Mouse (Mus musculus): ENCODE results near the gene Rasgef1b.

Gene Rasgef1b

GRCm38 (mm10) chr5:99374460-99374859, 354.4 kb downstream of the Rasgef1b start:
- in situ Hi-C loops (cut with MboI; ENCODE audit: low pct_unique_long_range_greater_than_20kb in 1 of 2, low sequenced_read_pairs in 2 of 2, unreplicated experiment in 1 of 2): no loop called here

DNA sequence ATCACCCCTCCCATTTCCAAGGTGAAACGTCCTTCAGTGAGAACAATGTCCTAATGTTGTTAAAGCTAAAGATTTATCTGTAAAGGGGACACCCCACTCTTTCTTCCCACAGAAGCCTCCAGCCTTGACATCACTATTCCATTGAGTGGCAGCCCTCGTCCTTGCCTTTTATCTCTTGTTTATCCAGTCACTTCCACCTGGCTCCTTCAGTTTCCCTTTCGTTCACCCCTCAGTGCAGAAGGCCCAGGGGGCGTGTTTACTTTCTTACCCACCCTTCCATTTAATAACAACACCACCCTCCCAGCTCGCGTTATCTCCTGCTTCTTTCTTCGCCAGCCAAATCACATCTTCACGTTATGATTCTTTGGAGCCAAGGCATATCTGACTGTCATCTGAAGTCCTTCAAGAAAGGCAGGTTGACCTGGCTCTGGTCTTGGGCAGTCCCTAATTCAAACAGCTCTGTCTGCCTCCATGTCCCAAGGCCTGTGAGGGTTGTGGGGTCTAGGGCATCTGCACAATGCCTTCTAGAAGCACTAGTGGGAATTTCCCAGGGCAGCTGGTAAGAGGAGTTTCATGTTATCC, 355.2 kb downstream of the Rasgef1b start:
- in situ Hi-C loops (cut with MboI; ENCODE audit: low pct_unique_long_range_greater_than_20kb in 1 of 2, low sequenced_read_pairs in 2 of 2, unreplicated experiment in 1 of 2): no loop called here

DNA sequence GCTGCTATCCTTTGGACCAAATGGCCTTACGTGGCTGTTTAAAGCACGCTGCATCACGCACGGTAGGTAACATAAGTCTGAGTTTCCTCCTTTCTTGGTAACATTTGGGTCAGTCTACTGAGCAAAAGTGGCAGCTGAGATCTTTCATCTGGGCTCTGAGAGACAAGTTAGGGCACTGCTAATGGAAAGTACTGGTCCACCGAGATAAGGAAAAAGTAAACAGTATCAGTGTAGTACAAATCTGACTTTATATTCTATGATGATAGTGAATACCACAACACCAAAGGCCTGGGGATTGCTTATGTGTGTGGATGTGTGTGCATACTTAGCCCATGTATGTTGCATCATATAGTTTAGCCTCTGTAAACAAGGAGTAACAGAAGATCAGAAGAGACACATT, 358.2 kb downstream of the Rasgef1b start:
- in situ Hi-C loops (cut with MboI; ENCODE audit: low pct_unique_long_range_greater_than_20kb in 1 of 2, low sequenced_read_pairs in 2 of 2, unreplicated experiment in 1 of 2): no loop called here

- in situ Hi-C loops (cut with MboI; ENCODE audit: low pct_unique_long_range_greater_than_20kb in 1 of 2, low sequenced_read_pairs in 2 of 2, unreplicated experiment in 1 of 2): no loop called here
Observed at GRCm38 (mm10) chr5:99369256-99369655, 359.6 kb downstream of the Rasgef1b start.

- in situ Hi-C loops (cut with MboI; ENCODE audit: low pct_unique_long_range_greater_than_20kb in 1 of 2, low sequenced_read_pairs in 2 of 2, unreplicated experiment in 1 of 2): no loop called here
Observed at GRCm38 (mm10) chr5:99368615-99369014, 360.2 kb downstream of the Rasgef1b start.

DNA sequence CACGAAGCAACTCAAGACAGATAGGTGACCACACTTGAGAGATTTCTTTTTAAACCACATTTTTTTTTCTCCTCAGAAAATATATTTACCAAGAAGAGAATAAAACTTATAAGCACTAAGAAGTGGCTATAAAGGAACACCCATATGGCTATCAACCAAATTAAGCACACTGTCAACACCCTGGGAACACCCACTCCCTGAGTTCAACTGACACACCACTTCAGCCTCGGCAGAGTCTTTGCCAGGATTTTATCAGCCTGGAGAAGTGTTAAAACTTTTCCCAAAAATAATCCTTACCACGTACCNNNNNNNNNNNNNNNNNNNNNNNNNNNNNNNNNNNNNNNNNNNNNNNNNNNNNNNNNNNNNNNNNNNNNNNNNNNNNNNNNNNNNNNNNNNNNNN, 368.3 kb downstream of the Rasgef1b start:
- in situ Hi-C loops (cut with MboI; ENCODE audit: low pct_unique_long_range_greater_than_20kb in 1 of 2, low sequenced_read_pairs in 2 of 2, unreplicated experiment in 1 of 2): no loop called here

GRCm38 (mm10) chr5:99359251-99359650, 369.6 kb downstream of the Rasgef1b start:
- in situ Hi-C loops (cut with MboI; ENCODE audit: low pct_unique_long_range_greater_than_20kb in 1 of 2, low sequenced_read_pairs in 2 of 2, unreplicated experiment in 1 of 2): no loop called here

GRCm38 (mm10) chr5:99354640-99355132, 374.2 kb downstream of the Rasgef1b start:
- in situ Hi-C loops (cut with MboI; ENCODE audit: low pct_unique_long_range_greater_than_20kb in 1 of 2, low sequenced_read_pairs in 2 of 2, unreplicated experiment in 1 of 2): no loop called here

DNA sequence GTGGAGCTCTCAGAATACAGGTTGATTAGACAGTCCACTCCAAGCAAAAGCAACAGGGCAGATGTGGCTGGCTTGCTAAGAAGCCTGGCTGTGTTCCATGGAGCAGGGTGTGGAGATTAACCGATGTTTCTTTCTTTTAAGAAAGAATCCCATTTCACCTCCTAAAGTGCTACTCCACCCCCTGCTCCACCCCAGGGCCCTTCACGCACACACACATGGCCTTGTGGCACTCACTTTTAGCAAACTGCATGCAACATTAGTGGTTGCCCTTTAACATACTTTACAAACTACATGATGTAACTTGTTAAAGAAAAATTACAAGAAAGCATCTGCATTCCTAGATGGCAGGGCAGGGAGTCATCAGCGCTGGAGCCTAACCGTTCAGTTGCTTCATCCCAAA, 378.8 kb downstream of the Rasgef1b start:
- in situ Hi-C loops (cut with MboI; ENCODE audit: low pct_unique_long_range_greater_than_20kb in 1 of 2, low sequenced_read_pairs in 2 of 2, unreplicated experiment in 1 of 2): no loop called here

DNA sequence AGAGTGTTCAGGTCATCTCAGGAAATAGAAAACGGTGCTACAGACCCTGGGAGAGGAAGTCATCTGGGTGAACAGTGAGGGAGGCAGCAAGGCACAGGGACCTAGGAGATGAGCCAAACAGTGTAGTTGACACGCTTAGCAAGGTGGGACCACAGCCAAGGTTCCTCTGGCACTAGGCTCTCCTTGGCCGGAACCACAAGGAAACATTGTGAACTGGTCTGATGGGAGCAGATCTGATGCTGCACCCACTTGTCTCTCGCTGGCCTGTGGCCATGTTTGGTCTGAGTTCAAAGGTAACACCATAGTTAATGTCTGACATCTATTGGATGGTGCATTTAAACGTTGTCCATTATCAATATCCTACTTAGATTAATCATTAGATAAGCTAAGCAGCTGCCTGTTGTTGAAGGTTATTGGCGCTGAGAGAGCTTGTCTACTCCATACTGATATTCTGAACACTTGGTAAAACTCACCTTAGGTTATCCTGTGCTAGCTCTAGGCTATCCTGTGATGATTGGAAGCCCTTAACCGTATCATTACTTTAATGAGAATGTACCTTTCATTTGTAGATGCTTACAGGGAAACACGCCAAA, 380.5 kb downstream of the Rasgef1b start:
- in situ Hi-C loops (cut with MboI; ENCODE audit: low pct_unique_long_range_greater_than_20kb in 1 of 2, low sequenced_read_pairs in 2 of 2, unreplicated experiment in 1 of 2): no loop called here

DNA sequence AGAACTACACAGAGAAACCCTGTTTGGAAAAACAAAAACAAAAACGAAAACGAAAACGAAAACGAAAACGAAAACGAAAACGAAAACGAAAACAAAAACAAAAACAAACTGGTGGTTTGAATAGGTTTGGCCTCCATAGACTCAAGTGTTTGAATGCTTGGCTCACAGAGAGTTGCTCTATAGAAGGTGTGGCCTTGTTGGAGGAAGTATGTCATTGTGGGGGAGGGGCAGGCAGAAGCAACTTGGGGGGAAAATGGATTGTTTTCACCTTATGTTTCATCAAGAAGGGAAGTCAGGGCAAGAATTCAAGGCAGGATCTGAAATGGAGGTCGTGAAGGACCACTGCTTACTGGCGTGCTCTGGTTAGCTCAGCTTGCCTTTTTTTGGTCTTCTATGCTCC, 386.3 kb downstream of the Rasgef1b start:
- in situ Hi-C loops (cut with MboI; ENCODE audit: low pct_unique_long_range_greater_than_20kb in 1 of 2, low sequenced_read_pairs in 2 of 2, unreplicated experiment in 1 of 2): no loop called here

DNA sequence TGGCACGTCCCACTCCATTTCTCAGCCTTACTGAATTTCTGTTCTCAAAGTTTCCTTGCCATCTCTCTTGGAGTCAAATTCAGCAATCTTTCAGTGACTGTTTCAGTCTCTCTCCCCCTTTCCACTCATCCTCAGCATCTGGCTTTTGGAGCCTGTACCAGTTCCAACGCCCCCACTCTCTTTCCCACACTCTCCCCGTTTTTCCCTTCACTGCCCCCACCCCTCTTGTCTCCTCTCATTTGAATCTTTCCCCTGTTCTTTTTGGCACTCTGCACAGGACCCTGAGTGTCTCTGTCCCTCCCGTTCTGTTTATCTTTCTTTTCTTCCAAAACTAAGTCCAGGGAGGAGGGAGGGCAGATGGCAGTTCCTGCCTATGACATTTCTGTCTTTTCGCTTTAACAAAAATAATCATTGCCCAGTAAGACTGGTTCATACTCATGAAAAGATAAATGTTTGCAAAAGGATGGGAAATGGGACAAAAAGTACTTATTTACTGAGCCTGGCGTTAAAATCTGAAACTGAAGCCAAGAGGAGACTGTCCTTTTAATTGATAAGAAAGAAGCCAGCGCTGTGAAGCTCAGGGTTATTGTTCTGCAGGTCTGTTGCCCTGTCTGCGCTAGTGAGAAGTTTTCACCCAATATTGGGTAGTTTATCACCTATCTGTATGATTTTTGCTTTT, 388.4 kb downstream of the Rasgef1b start:
- in situ Hi-C loops (cut with MboI; ENCODE audit: low pct_unique_long_range_greater_than_20kb in 1 of 2, low sequenced_read_pairs in 2 of 2, unreplicated experiment in 1 of 2): no loop called here

DNA sequence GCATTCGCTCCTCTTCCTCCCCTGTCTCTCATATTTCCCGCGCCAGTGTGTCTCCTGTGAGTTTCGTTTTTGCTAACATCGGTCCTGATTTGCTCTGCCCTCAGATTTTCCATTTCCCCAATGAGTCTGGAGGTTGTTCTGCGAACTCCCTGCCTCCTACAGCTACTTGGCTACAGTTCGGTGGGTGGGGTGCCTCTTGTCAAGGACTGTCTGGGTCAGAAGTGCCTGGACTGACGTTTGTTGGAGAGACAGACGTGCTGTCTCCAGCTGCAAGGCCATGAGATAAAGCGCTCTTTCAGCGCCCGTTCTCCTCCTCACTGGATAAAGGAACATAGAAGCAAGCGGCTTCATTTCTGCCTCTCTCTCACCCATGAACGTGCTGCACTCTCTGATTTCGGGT, 389.1 kb downstream of the Rasgef1b start:
- in situ Hi-C loops (cut with MboI; ENCODE audit: low pct_unique_long_range_greater_than_20kb in 1 of 2, low sequenced_read_pairs in 2 of 2, unreplicated experiment in 1 of 2): no loop called here

DNA sequence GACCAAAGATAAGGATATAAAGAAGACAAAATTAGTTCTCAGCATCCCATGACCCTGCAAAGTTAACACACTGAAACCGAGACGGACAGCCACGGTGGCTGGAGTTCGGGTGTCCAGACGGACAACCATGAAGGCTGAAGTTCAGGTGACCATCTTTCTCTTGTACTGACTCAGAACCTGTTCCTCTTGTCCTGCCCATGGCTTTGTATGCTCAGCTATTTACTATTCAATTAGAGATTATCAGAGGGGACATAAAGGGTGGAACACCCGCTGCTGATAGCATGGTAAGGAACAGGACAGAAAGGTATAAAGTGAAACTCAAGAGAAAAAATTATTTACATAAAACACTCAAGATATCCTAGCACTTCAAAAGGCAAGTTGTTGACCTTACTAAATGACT, 390.0 kb downstream of the Rasgef1b start:
- in situ Hi-C loops (cut with MboI; ENCODE audit: low pct_unique_long_range_greater_than_20kb in 1 of 2, low sequenced_read_pairs in 2 of 2, unreplicated experiment in 1 of 2): no loop called here

DNA sequence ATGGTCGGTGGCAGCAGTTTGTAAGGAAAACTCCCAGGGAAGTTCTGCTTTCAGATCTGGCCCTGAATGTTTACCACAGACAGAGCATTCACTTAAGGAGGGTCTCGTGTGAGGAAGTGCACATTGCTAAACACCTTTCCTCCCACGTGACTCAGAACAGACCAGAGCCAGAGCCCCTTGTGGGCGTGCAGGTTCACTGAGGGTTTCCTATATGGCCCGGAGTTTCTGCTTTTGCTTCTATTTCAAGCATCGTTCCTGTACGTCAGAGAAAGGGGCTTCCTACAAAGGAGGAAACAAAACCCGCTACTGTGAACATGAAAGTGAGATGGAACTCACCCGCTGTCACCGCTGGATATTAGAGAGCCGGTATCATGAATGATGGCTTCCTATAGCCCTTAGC, 392.4 kb downstream of the Rasgef1b start:
- in situ Hi-C loops (cut with MboI; ENCODE audit: low pct_unique_long_range_greater_than_20kb in 1 of 2, low sequenced_read_pairs in 2 of 2, unreplicated experiment in 1 of 2): no loop called here

DNA sequence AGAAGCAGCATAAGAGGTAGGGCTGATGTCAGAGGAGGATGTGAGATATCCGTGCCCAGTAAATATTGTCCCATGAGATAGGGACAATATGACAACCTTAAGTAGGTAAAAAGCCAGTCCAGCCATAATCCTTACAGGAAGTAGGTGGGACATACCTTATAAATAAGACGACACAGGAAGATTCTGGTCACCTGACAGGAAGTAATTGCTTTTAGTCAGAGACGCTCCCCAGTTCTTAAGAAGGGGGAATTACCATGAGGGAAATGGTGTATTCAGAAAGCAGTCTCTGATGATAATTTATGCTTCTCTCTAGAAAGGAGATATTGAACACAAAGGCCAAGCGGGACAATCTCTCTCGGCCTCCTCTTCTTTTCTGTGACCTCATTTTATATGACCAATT, 394.8 kb downstream of the Rasgef1b start:
- in situ Hi-C loops (cut with MboI; ENCODE audit: low pct_unique_long_range_greater_than_20kb in 1 of 2, low sequenced_read_pairs in 2 of 2, unreplicated experiment in 1 of 2): no loop called here

GRCm38 (mm10) chr5:99332021-99332420, 396.8 kb downstream of the Rasgef1b start:
- in situ Hi-C loops (cut with MboI; ENCODE audit: low pct_unique_long_range_greater_than_20kb in 1 of 2, low sequenced_read_pairs in 2 of 2, unreplicated experiment in 1 of 2): no loop called here

DNA sequence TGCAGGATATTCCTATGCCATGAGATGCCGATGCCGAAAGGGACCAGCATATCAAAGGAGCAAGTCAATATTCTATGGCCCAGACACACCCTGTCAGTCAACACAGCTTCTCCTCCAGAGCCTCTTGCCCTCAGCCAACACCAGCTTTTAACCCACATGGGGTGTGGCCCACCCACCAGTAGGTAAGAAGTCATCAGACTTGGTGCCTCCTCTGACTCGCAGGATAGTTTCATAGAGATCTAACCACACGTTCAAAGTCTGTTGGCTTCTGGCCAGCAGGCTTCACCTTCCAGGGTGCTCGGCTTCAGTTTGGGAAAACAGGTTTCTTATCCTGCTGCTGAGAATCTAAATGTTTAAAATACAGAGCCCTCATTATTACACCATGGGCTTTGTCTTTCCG, 399.8 kb downstream of the Rasgef1b start:
- in situ Hi-C loops (cut with MboI; ENCODE audit: low pct_unique_long_range_greater_than_20kb in 1 of 2, low sequenced_read_pairs in 2 of 2, unreplicated experiment in 1 of 2): no loop called here

DNA sequence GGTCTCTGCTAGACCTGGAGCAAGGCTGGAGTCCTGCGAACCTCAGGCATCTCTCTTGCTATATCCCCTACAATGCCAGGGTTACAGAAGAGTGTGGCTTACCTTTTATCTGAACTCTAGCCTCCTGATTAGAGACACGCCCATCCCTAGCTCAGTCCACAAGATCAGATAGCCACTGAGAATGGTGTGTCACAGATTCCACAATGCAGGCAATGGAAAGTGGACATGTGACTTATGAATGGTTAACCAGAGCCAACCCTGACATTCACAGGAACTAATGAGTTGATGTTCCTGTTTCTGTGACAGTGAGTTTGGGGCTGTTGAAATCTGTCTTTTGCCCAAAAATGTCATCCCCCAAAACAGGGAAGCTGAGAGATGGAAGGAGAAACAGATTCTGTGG, 401.8 kb downstream of the Rasgef1b start:
- in situ Hi-C loops (cut with MboI; ENCODE audit: low pct_unique_long_range_greater_than_20kb in 1 of 2, low sequenced_read_pairs in 2 of 2, unreplicated experiment in 1 of 2): no loop called here

GRCm38 (mm10) chr5:99325301-99325700, 403.6 kb downstream of the Rasgef1b start:
- in situ Hi-C loops (cut with MboI; ENCODE audit: low pct_unique_long_range_greater_than_20kb in 1 of 2, low sequenced_read_pairs in 2 of 2, unreplicated experiment in 1 of 2): no loop called here
